Mouse (Mus musculus) hindlimb bud, embryonic 11.5 days (tissue): Measurements from ENCODE around the gene Isg15.
"Not testable (repeated sequence)": the region's sequence is repeated elsewhere in the genome, so short reads cannot be mapped to it uniquely, and the experiment has no call there.

Experiments
- DNase-seq: peaks from one replicate; pipeline ENCODE4 v3.0.0-alpha.2; 2012; ENCODE audit warnings: low read depth, low spot score; ENCODE audit errors: extremely low spot score

Isg15 gene

DNA sequence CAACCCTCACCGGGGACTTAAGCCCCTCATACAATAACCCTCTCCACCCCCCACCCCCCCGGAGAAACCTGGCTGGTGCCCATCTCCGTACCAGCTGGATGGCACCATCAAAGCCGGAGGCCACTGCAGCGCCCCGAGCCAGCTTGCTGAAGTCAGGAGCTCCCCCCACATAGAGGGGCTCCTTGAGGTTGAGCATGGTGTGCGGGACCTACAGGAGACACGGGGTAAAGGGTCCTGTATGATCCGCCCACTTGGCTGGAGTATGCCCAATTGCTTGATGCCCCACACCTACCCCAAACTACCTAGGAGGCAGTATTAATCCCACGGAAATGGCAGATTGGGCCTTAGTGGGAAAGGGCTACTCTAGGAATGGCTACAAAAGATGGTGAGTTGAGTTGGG lies 31.5 kb downstream of the Isg15 start:
- DNase-seq, result no peak

- no peak for DNase-seq
Measured at GRCm38 (mm10) chr4:156168611-156169010, 32.0 kb downstream of the Isg15 start.

DNA sequence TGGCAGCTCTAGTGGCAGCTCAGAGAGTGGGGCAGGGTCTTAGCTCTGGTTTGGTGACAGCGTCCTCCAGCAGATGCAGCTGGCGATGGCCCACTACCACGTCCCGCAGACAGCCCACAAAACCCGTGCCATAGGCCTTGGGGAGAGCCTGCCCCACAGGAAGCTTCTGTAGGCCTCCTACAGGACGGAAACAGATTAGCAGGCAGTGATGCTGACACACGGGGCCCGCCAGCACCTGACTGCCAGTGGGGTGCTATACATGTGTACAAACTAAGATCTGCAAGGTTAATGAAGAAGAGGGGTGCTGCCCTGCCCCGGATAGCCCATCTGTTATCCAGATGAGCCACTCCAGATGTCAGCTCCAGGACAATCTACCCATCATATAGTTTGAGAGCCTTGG lies 34.1 kb downstream of the Isg15 start:
- no peak for DNase-seq

DNA sequence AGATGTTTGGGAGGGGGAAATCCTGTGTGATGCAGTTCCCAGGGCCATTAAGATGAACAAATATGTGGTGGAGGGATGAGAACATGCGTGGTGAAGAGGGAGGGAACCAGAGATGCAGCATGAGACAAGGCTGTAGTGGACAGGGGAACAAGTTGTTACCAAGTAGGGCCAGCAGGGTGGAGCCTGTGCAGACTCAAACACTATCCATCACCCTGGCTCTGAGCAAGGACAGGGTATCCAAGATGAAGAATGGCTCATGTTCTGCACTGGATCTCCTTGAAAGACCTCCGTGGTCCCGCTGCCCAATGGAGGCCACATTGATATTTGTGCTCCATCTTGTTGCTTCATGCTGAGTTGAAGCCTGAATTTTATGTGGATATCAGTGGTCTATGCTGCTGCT lies 45.8 kb downstream of the Isg15 start:
- DNase-seq, result no peak

DNA sequence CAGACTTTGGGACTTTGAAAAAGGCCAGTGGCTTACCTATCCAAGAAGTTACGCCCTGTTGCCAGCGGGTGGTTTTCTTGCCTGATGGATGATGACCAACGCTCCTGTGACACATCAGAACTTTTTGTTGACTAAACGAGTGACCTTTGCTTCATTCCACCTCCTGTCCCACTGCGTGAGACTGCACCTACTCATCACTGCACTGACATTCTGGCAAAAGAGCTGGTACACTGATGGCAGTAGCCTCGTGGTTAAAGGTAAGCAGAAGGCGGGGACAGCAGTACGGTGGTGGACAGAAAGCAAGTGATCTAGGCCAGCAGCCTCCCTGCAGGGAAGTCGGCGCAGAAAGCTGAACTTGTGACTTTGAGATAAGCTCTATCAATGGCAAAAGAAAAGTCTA lies 49.7 kb downstream of the Isg15 start:
- not testable (repeated sequence) for DNase-seq
